Mouse (Mus musculus): ENCODE measurements around the gene Tmod1.

DNA sequence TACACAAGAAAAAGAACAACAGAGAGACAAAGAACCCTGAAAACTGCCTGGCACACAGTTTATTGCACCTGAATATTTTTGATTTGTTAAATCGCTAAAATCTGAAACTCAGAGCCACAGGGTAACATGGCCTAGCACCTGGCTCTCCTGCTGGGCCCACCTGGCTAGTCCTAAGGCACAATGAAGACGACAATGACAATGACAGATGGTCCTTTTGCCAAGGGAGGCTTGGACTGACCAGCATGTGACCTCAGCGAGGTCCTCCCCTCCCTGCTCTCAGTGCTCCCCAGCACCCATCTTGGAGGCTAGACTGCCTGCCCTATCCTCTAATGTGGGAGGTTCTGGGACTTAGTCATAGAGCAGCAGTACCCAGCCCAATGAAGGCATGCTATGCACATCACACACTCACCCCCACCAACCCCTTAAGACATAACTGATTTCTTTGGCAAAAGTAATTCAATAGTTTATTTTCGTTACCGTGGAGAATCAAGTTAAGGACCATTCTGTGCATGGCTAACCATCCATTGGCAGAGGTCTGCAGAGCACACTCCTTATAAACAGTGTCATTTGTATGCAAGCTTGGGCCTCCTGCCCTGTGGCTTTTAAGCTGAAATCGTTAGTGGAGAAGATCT lies 31.2 kb downstream of the Tmod1 start:
- no peak for TF ChIP-seq CTCF (IDR thresholded peaks at IDR 0.05; ENCODE audit: extremely low read depth, insufficient read length, insufficient replicate concordance, low read depth, low read length)
- no peak for TF ChIP-seq POLR2A (IDR thresholded peaks at IDR 0.05; ENCODE audit: low read depth, low read length)

All from small intestine, adult 2 months (tissue).